ENCODE assay signal across 8 mouse cellular contexts in genomic region chr3:95227214-95227613, GRCm38 (mm10). TPM values are rescaled to one million over a fixed set of nuclear protein-coding genes. Genes with fewer than 3 reads are reported as not detected.
DNase-seq lines count a peak whose midpoint lies in the region; ATAC-seq and TF ChIP-seq lines count a peak whose summit lies in the region.

No protein-coding gene starts in this region.

- H3K9me3 ChIP-seq in forebrain, embryonic 11.5 days (ENCODE audit: control insufficient read depth, low read length) = no peaks in the 10 kb centered on the region
- no peaks in the 10 kb centered on the region for H3K9me3 ChIP-seq in liver, embryonic 14.5 days (ENCODE audit: control insufficient read depth, low read length)

- peak overlapping the region; percentile 95 for H3K4me3 ChIP-seq in forebrain, embryonic 11.5 days (ENCODE audit: low read depth, low read length)
- H3K4me3 ChIP-seq in liver, embryonic 14.5 days (ENCODE audit: insufficient read depth in 1 of 2, low read depth in 2 of 2, low read length in 2 of 2) = peak overlapping the region in 1 of 2 experiments; percentile 79; a peak in 2 of 4 replicates

- peak overlapping the region; percentile 93 for H3K4me2 ChIP-seq in forebrain, embryonic 11.5 days (ENCODE audit: low read depth, low read length, severe bottlenecking)
- peak overlapping the region; percentile 95 for H3K4me2 ChIP-seq in liver, embryonic 14.5 days (ENCODE audit: low read depth)

- TF ChIP-seq EP300 in liver, embryonic 14.5 days (IDR thresholded peaks at IDR 0.05; ENCODE audit: low read depth) = no peak

- ATAC-seq in cerebellum, adult (ENCODE audit: insufficient number of reproducible peaks, low FRiP score, low TSS enrichment) = no peak
- no peak for ATAC-seq in forebrain, embryonic 11.5 days (replicated peaks; ENCODE audit: low FRiP score)
- ATAC-seq in liver, embryonic 14.5 days (ENCODE audit: insufficient read depth) = no peak

- H3K4me1 ChIP-seq in forebrain, embryonic 11.5 days (replicated peaks; ENCODE audit: control insufficient read depth, insufficient read depth, low read length) = peaks cover 21% of the 10 kb centered on the region
- H3K4me1 ChIP-seq in liver, embryonic 14.5 days (replicated peaks; ENCODE audit: control insufficient read depth in 2 of 2, insufficient read depth in 2 of 2, low read length in 1 of 2) = peaks cover 18 to 23% of the 10 kb centered on the region in 2 experiments

- peaks cover 7% of the 10 kb centered on the region; the same call in 1 of the 2 replicates for H3K36me3 ChIP-seq in forebrain, embryonic 11.5 days (ENCODE audit: control insufficient read depth, insufficient read depth, low read length)
- peaks cover 4% of the 10 kb centered on the region for H3K36me3 ChIP-seq in liver, embryonic 14.5 days (replicated peaks; ENCODE audit: control insufficient read depth, insufficient read depth, low read depth)

- DNase-seq in cerebellum, adult 11-12 months = peak; percentile 6
- DNase-seq in 3T3-L1 (ENCODE audit: low read depth, low spot score) = peak; percentile 69
- DNase-seq in forebrain, embryonic 11.5 days (ENCODE audit: low spot score) = no peak
- no peak for DNase-seq in liver, embryonic 14.5 days (ENCODE audit: low read depth in 3 of 3, low spot score in 3 of 3)
- DNase-seq in frontal cortex, postnatal 14 days (ENCODE audit: low spot score in 2 of 2) = no peak
- DNase-seq in adrenal gland, postnatal 14 days = no peak
- DNase-seq in cerebellum, postnatal 36 days = no peak

- WGBS in forebrain, embryonic 11.5 days = 30% methylated on average over 1 of the region's 1 CpGs
- WGBS in liver, embryonic 14.5 days (ENCODE audit: insufficient replicate concordance) = 46% methylated on average over 1 of the region's 1 CpGs

- no peaks in the 10 kb centered on the region for H3K27me3 ChIP-seq in forebrain, embryonic 11.5 days (ENCODE audit: control insufficient read depth, insufficient read depth, low read length)
- no peaks in the 10 kb centered on the region for H3K27me3 ChIP-seq in liver, embryonic 14.5 days (ENCODE audit: control insufficient read depth, insufficient read depth, low read length)

- peak overlapping the region; percentile 96 for H3K9ac ChIP-seq in forebrain, embryonic 11.5 days (ENCODE audit: low read length)
- H3K9ac ChIP-seq in liver, embryonic 14.5 days (replicated peaks) = no peak overlapping the region

- H3K27ac ChIP-seq in forebrain, embryonic 11.5 days (ENCODE audit: low read depth, low read length) = peak overlapping the region; percentile 94; the same call in 1 of the 2 replicates
- no peak overlapping the region for H3K27ac ChIP-seq in liver, embryonic 14.5 days

- TF ChIP-seq CTCF in liver, embryonic 14.5 days (IDR thresholded peaks at IDR 0.05; ENCODE audit: low read depth) = no peak

RNA-seq across cellular contexts. Expression of gene Cdc42se1, which starts 1.3 kb away (rescaled TPM):
- 120 and 124 TPM in 2 replicates for polyA plus RNA-seq in forebrain, embryonic 11.5 days (2014; fragmentation: Nextera tagmentation; extraction: Ambion mirVana)
- polyA plus RNA-seq in liver, embryonic 14.5 days (2012; rRNA removed) = 21.3 and 24.9 TPM in 2 replicates
- 40.9 and 48.5 TPM in 2 replicates for polyA plus RNA-seq in liver, embryonic 14.5 days (2014; fragmentation: Nextera tagmentation; extraction: Ambion mirVana)
- total RNA-seq in adrenal gland, postnatal 14 days (2021) = 63.3 and 80.3 TPM in 2 replicates

RNA-seq across cellular contexts. Expression of gene Mllt11, which starts 4.8 kb away (rescaled TPM):
- polyA plus RNA-seq in forebrain, embryonic 11.5 days (2014; fragmentation: Nextera tagmentation; extraction: Ambion mirVana) = 75.2 and 89.8 TPM in 2 replicates
- 3.0 and 3.6 TPM in 2 replicates for polyA plus RNA-seq in liver, embryonic 14.5 days (2012; rRNA removed)
- polyA plus RNA-seq in liver, embryonic 14.5 days (2014; fragmentation: Nextera tagmentation; extraction: Ambion mirVana) = 1.9 and 2.7 TPM in 2 replicates
- total RNA-seq in adrenal gland, postnatal 14 days (2021) = 6.9 and 15.1 TPM in 2 replicates

RNA-seq across cellular contexts. Expression of gene Gabpb2, which starts 9.5 kb away (rescaled TPM):
- polyA plus RNA-seq in forebrain, embryonic 11.5 days (2014; fragmentation: Nextera tagmentation; extraction: Ambion mirVana) = 8.9 and 10.8 TPM in 2 replicates
- polyA plus RNA-seq in liver, embryonic 14.5 days (2012; rRNA removed) = 10.4 and 14.3 TPM in 2 replicates
- polyA plus RNA-seq in liver, embryonic 14.5 days (2014; fragmentation: Nextera tagmentation; extraction: Ambion mirVana) = 5.1 and 6.9 TPM in 2 replicates
- total RNA-seq in adrenal gland, postnatal 14 days (2021) = 22.6 and 26.4 TPM in 2 replicates

RNA-seq across cellular contexts. Expression of gene Gm128, which starts 14.2 kb away (rescaled TPM):
- polyA plus RNA-seq in forebrain, embryonic 11.5 days (2014; fragmentation: Nextera tagmentation; extraction: Ambion mirVana) = 0.17 and 0.21 TPM in 2 replicates
- 0.12 and 0.19 TPM in 2 replicates for polyA plus RNA-seq in liver, embryonic 14.5 days (2012; rRNA removed)
- polyA plus RNA-seq in liver, embryonic 14.5 days (2014; fragmentation: Nextera tagmentation; extraction: Ambion mirVana) = 0.14 and 0.19 TPM in 2 replicates
- not detected in 2 replicates for total RNA-seq in adrenal gland, postnatal 14 days (2021)

RNA-seq across cellular contexts. Expression of gene Bnipl, which starts 23.8 kb away (rescaled TPM):
- 0.39 and 0.72 TPM in 2 replicates for polyA plus RNA-seq in forebrain, embryonic 11.5 days (2014; fragmentation: Nextera tagmentation; extraction: Ambion mirVana)
- polyA plus RNA-seq in liver, embryonic 14.5 days (2012; rRNA removed) = 0.04 TPM in 2 replicates
- 0.16 TPM in 1 of 2 replicates, not detected in the other for polyA plus RNA-seq in liver, embryonic 14.5 days (2014; fragmentation: Nextera tagmentation; extraction: Ambion mirVana)
- 0.19 and 0.34 TPM in 2 replicates for total RNA-seq in adrenal gland, postnatal 14 days (2021)

Comparison
In these comparisons a context has a peak if more than half of its experiments do, and no peak if none do; other contexts are left out.
1. DNase-seq: peak in cerebellum, adult 11-12 months (single experiment) and 3T3-L1 (single experiment); none in forebrain, embryonic 11.5 days (single experiment), liver, embryonic 14.5 days (0 of 3), frontal cortex, postnatal 14 days (0 of 2), adrenal gland, postnatal 14 days (single experiment) and cerebellum, postnatal 36 days (0 of 2).
2. RNA of gene Mllt11, which starts 4.8 kb away (polyA plus RNA-seq): 75.2 to 89.8 TPM in forebrain, embryonic 11.5 days; 1.9 to 3.6 TPM in liver, embryonic 14.5 days; every median in the first group is over 10 times any median in the second.